Mouse (Mus musculus): Measurements from ENCODE around the gene Cib3.

DNA sequence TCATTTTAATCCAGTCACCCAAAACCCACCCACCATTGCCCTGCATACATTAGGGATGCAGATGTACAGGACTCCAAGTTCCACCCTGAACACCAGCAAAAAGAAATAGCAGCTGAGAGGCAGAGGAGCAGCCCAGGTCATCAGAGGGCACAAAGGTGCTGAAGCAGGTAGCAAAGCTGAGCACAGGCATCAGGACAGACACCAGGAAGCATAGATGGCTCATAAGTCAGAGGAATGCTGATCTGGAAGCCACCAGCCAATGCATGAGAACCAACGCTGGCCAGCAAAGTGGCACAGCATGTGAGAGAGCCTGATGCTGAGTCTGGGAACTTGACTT lies 45.2 kb upstream of the Cib3 start:
- TF ChIP-seq POLR2A (IDR thresholded peaks at IDR 0.05; ENCODE audit: borderline replicate concordance, extremely low read depth, insufficient read depth, insufficient read length, poor library complexity, severe bottlenecking), result no peak
- TF ChIP-seq CTCF (IDR thresholded peaks at IDR 0.05; ENCODE audit: borderline replicate concordance, extremely low read depth, insufficient read depth, insufficient read length), result no peak
